Comparison of ENCODE assay signal across 25 mouse cellular contexts in the genomic region with DNA sequence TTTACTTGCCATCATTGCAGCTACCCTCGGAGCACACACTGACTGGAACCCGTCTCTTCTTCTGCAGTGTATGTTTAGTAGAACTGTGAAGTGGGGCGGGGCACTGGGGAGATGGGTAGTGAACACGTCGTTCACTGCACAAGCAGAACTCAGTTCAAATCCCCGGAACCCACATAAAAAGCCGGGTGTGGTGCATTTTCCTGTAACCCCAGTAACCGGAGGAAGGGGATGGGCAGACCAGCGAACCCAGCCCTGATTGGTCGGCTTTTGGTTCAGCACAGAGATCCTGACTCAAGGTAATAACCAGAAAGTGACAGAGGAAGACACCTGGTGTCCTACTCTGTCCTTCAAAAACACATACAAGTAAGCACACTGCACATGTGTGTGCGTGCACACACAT. TPM values are rescaled to one million over a fixed set of nuclear protein-coding genes. Genes with fewer than 3 reads are reported as not detected.
"Had no signal": no experiment of that assay in that cellular context is flagged by ENCODE, and none has a peak within 500 bp of the region (broad histone marks: within the 10 kb centered on the region; RNA-seq: fewer than 3 reads in every experiment).

No protein-coding gene starts in this region.

- H3K4me3 ChIP-seq: neural tube, embryonic 12.5 days; neural tube, embryonic 13.5 days; neural tube, embryonic 15.5 days; stomach, embryonic 15.5 days had no signal

- H3K27me3 ChIP-seq: neural tube, embryonic 12.5 days; neural tube, embryonic 13.5 days; neural tube, embryonic 15.5 days; stomach, embryonic 15.5 days had no signal

- H3K27ac ChIP-seq: neural tube, embryonic 12.5 days; neural tube, embryonic 13.5 days; neural tube, embryonic 15.5 days; stomach, embryonic 15.5 days; stomach, postnatal 0 days had no signal

- H3K9me3 ChIP-seq: neural tube, embryonic 12.5 days; neural tube, embryonic 13.5 days; neural tube, embryonic 15.5 days; stomach, embryonic 15.5 days had no signal

- H3K4me2 ChIP-seq: neural tube, embryonic 12.5 days; neural tube, embryonic 13.5 days; neural tube, embryonic 15.5 days; stomach, embryonic 15.5 days had no signal

- H3K4me1 ChIP-seq: neural tube, embryonic 12.5 days; neural tube, embryonic 13.5 days; neural tube, embryonic 15.5 days; stomach, embryonic 15.5 days had no signal

- H3K9ac ChIP-seq: neural tube, embryonic 12.5 days; neural tube, embryonic 13.5 days; neural tube, embryonic 15.5 days; stomach, embryonic 15.5 days had no signal

- DNase-seq: retina, postnatal 1 day; right cerebral cortex, adult 18-20 months; right cerebral cortex, postnatal 14 days; right cerebral cortex, postnatal 25 days; right cerebral cortex, postnatal 4 days; spleen, adult 18-20 months; thymus, adult 18-20 months; thymus, adult 2 months; thymus, postnatal 14 days; thymus, postnatal 25 days; thymus, postnatal 36 days had no signal

- H3K36me3 ChIP-seq: neural tube, embryonic 12.5 days; neural tube, embryonic 13.5 days; neural tube, embryonic 15.5 days; stomach, embryonic 15.5 days had no signal

RNA-seq across cellular contexts. Expression of gene Svs5, which starts 20.8 kb away (rescaled TPM):
- polyA plus RNA-seq: neural tube, embryonic 11.5 days; neural tube, embryonic 12.5 days; neural tube, embryonic 13.5 days; neural tube, embryonic 14.5 days; neural tube, embryonic 15.5 days; small intestine, adult 2 months; spleen, adult 2 months; stomach, embryonic 14.5 days; stomach, embryonic 15.5 days; stomach, embryonic 16.5 days; stomach, postnatal 0 days; thymus, adult 2 months; thymus, postnatal 0 days had no signal

RNA-seq across cellular contexts. Expression of gene Slpi, which starts 35.5 kb away (rescaled TPM):
- polyA plus RNA-seq: neural tube, embryonic 12.5 days; neural tube, embryonic 14.5 days had no signal

RNA-seq across cellular contexts. Expression of gene Svs6, which starts 36.8 kb away (rescaled TPM):
- polyA plus RNA-seq: neural tube, embryonic 11.5 days; neural tube, embryonic 12.5 days; neural tube, embryonic 13.5 days; neural tube, embryonic 14.5 days; neural tube, embryonic 15.5 days; small intestine, adult 2 months; spleen, adult 2 months; stomach, embryonic 14.5 days; stomach, embryonic 15.5 days; stomach, embryonic 16.5 days; stomach, postnatal 0 days; testis, adult 2 months; thymus, adult 2 months; thymus, postnatal 0 days; urinary bladder, adult 2 months had no signal

RNA-seq across cellular contexts. Expression of gene Rbpjl, which starts 49.6 kb away (rescaled TPM):
- polyA plus RNA-seq: neural tube, embryonic 11.5 days; thymus, postnatal 0 days had no signal
